15 mouse cellular contexts compared by ENCODE assay signal in genomic region chr5:21247916-21248315, GRCm38 (mm10).
DNase-seq lines count a peak whose midpoint lies in the region; ATAC-seq lines count a peak whose summit lies in the region.
"Had no signal": no experiment of that assay in that cellular context is flagged by ENCODE, and none has a peak within 500 bp of the region (broad histone marks: within the 10 kb centered on the region; RNA-seq: fewer than 3 reads in every experiment).

No protein-coding gene starts in this region.

- no peaks in the 10 kb centered on the region for H3K27me3 ChIP-seq in kidney, embryonic 14.5 days (ENCODE audit: control insufficient read depth, insufficient read depth, low read length)
- H3K27me3 ChIP-seq in neural tube, embryonic 14.5 days (ENCODE audit: control insufficient read depth, insufficient read depth, low read length) = no peaks in the 10 kb centered on the region
- H3K27me3 ChIP-seq in liver, embryonic 11.5 days (replicated peaks; ENCODE audit: control insufficient read depth, insufficient read depth, low read length) = no peaks in the 10 kb centered on the region
- H3K27me3 ChIP-seq: stomach, embryonic 15.5 days had no signal

- ATAC-seq in kidney, embryonic 14.5 days (ENCODE audit: low FRiP score, low TSS enrichment) = peak; percentile 89
- peak; percentile 65; the same call in 1 of the 2 replicates for ATAC-seq in neural tube, embryonic 14.5 days (ENCODE audit: low read depth)
- no peak for ATAC-seq in megakaryocyte, adult 5-6 weeks (ENCODE audit: poor library complexity, severe bottlenecking)
- ATAC-seq in liver, embryonic 11.5 days (replicated peaks; ENCODE audit: low FRiP score) = no peak
- ATAC-seq: liver, postnatal 0 days had no signal

- no peak overlapping the region for H3K9ac ChIP-seq in kidney, embryonic 14.5 days (ENCODE audit: low read depth, low read length)
- H3K9ac ChIP-seq in neural tube, embryonic 14.5 days (replicated peaks; ENCODE audit: low read depth, low read length) = no peak overlapping the region
- H3K9ac ChIP-seq in liver, embryonic 11.5 days (ENCODE audit: low read depth, low read length) = no peak overlapping the region
- H3K9ac ChIP-seq: hindbrain, embryonic 14.5 days; liver, postnatal 0 days; stomach, embryonic 15.5 days had no signal

- no peaks in the 10 kb centered on the region for H3K36me3 ChIP-seq in kidney, embryonic 14.5 days (ENCODE audit: control insufficient read depth, insufficient read depth, low read length)
- H3K36me3 ChIP-seq in neural tube, embryonic 14.5 days (ENCODE audit: control insufficient read depth, insufficient read depth, low read length) = no peaks in the 10 kb centered on the region
- no peaks in the 10 kb centered on the region for H3K36me3 ChIP-seq in liver, embryonic 11.5 days (ENCODE audit: control insufficient read depth, insufficient read depth, low read length)
- H3K36me3 ChIP-seq: stomach, embryonic 15.5 days had no signal

- WGBS in kidney, embryonic 14.5 days = 28% methylated on average over 2 of the region's 2 CpGs
- WGBS in neural tube, embryonic 14.5 days = 56% methylated on average over 2 of the region's 2 CpGs
- WGBS in liver, embryonic 11.5 days = 69% methylated on average over 2 of the region's 2 CpGs

- H3K9me3 ChIP-seq in kidney, embryonic 14.5 days (ENCODE audit: control insufficient read depth, low read length) = peaks cover 2% of the 10 kb centered on the region; the same call in 1 of the 2 replicates
- H3K9me3 ChIP-seq in neural tube, embryonic 14.5 days (ENCODE audit: control insufficient read depth, low read length) = no peaks in the 10 kb centered on the region
- no peaks in the 10 kb centered on the region for H3K9me3 ChIP-seq in liver, embryonic 11.5 days (ENCODE audit: control insufficient read depth, low read length)
- H3K9me3 ChIP-seq: stomach, embryonic 15.5 days had no signal

- no peak overlapping the region for H3K27ac ChIP-seq in kidney, embryonic 14.5 days (ENCODE audit: low read depth, low read length)
- H3K27ac ChIP-seq in neural tube, embryonic 14.5 days (ENCODE audit: low read depth, low read length) = no peak overlapping the region
- H3K27ac ChIP-seq in liver, embryonic 11.5 days (ENCODE audit: low read depth, low read length) = no peak overlapping the region
- H3K27ac ChIP-seq: hindbrain, embryonic 14.5 days; stomach, embryonic 15.5 days had no signal

- DNase-seq in kidney, postnatal 25 days = no peak
- no peak for DNase-seq in neural tube, embryonic 10.5 days (ENCODE audit: extremely low spot score, low spot score)
- peak; percentile 23 to 50 for DNase-seq in left cerebral cortex, adult 9 months (ENCODE audit: low spot score in 2 of 2)
- peak; percentile 27 for DNase-seq in right cerebral cortex, postnatal 25 days
- DNase-seq in liver, embryonic 11.5 days (ENCODE audit: low spot score) = no peak
- DNase-seq: adrenal gland, adult 2 months; gastrocnemius, postnatal 14 days; liver, postnatal 0 days had no signal

- no peak overlapping the region for H3K4me3 ChIP-seq in kidney, embryonic 14.5 days (ENCODE audit: low read length)
- H3K4me3 ChIP-seq in neural tube, embryonic 14.5 days (ENCODE audit: low read depth, low read length) = no peak overlapping the region
- H3K4me3 ChIP-seq in liver, embryonic 11.5 days (ENCODE audit: low read depth, low read length) = no peak overlapping the region
- H3K4me3 ChIP-seq: erythroblast, embryonic 14.5 days; left cerebral cortex, adult 2 months; stomach, embryonic 15.5 days had no signal

- H3K4me2 ChIP-seq in kidney, embryonic 14.5 days (replicated peaks; ENCODE audit: low read depth, low read length) = no peak overlapping the region
- H3K4me2 ChIP-seq in neural tube, embryonic 14.5 days (ENCODE audit: low read depth, low read length) = no peak overlapping the region
- H3K4me2 ChIP-seq in liver, embryonic 11.5 days = no peak overlapping the region
- H3K4me2 ChIP-seq: hindbrain, embryonic 14.5 days; stomach, embryonic 15.5 days had no signal

- H3K4me1 ChIP-seq in kidney, embryonic 14.5 days (ENCODE audit: control insufficient read depth, insufficient read depth, low read length) = peaks cover 9% of the 10 kb centered on the region; the same call in 1 of the 2 replicates
- no peaks in the 10 kb centered on the region; the same call in 1 of the 2 replicates for H3K4me1 ChIP-seq in neural tube, embryonic 14.5 days (ENCODE audit: control insufficient read depth, insufficient read depth, low read length)
- H3K4me1 ChIP-seq in liver, embryonic 11.5 days (replicated peaks; ENCODE audit: control insufficient read depth, insufficient read depth, low read length) = no peaks in the 10 kb centered on the region; the same call in 1 of the 2 replicates
- H3K4me1 ChIP-seq: stomach, embryonic 15.5 days had no signal

Comparison
In these comparisons a context has a peak if more than half of its experiments do, and no peak if none do; other contexts are left out.
1. ATAC-seq: peak in kidney, embryonic 14.5 days (single experiment) and neural tube, embryonic 14.5 days (single experiment); none in megakaryocyte, adult 5-6 weeks (single experiment) and liver, embryonic 11.5 days (single experiment).
2. DNase-seq: peak in left cerebral cortex, adult 9 months (2 of 2) and right cerebral cortex, postnatal 25 days (single experiment); none in kidney, postnatal 25 days (0 of 2), neural tube, embryonic 10.5 days (single experiment) and liver, embryonic 11.5 days (single experiment).